Mouse (Mus musculus) lung, adult 2 months (tissue): ENCODE measurements around the gene Ero1lb.
"Not testable (repeated sequence)": the region's sequence is repeated elsewhere in the genome, so short reads cannot be mapped to it uniquely, and the experiment has no call there.

Experiments used
- CTCF ChIP-seq: fragments of 200-500 bp; IDR thresholded peaks from 2 replicates; pipeline ENCODE4 v1.5.1; 2011; ENCODE audit warnings: mild to moderate bottlenecking, low read length, control low read depth; ENCODE audit not compliant: insufficient read depth
- POLR2A ChIP-seq: fragments of 200-500 bp; IDR thresholded peaks from 2 replicates; pipeline ENCODE4 v1.6.1; 2011; ENCODE audit warnings: low read depth, mild to moderate bottlenecking, control low read depth, low read length, borderline replicate concordance; ENCODE audit errors: extremely low read depth

DNA sequence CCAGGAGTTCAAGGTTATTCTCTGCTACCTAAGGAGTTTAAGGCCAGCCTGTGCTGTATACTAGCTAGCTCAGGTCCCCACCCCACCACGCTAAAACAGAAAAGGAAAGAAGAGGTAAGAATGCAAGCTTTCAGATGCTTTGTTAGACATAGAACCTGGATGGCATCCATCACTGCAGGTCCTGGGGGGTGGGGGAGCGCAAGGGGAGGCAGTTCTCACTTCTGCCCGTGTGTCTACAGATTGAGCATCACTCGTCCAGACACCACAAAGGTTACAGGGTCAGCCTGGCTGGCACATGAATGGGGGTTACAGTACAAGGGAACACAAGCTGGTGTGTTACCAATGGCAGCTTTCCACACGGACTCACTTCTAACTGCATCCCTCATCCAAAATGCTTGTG is 62.5 kb downstream of the Ero1lb start:
- not testable (repeated sequence) for TF ChIP-seq CTCF, POLR2A
